Mouse (Mus musculus): ENCODE results near the gene Gm5065.

Gene Gm5065

GRCm38 (mm10) chr7:5350237-5350636 is at the start of gene Gm5065:
Gm5065 (plus strand) TSS chr7:5350537.
- no peak for DNase-seq (ENCODE audit: low spot score in 2 of 2)

GRCm38 (mm10) chr7:5327511-5327910 is 22.8 kb upstream of the Gm5065 start:
- DNase-seq (ENCODE audit: low spot score in 2 of 2): no peak

- no peak for DNase-seq (ENCODE audit: low spot score in 2 of 2)
Observed at GRCm38 (mm10) chr7:5350935-5351334, 598 bp downstream of the Gm5065 start, which contains the start of gene Nlrp2. Nlrp2 (minus strand) TSS chr7:5351035.

- DNase-seq (ENCODE audit: low spot score in 2 of 2): no peak
Observed at GRCm38 (mm10) chr7:5363599-5363998, 13.3 kb downstream of the Gm5065 start.

- no peak for DNase-seq (ENCODE audit: low spot score in 2 of 2)
Observed at GRCm38 (mm10) chr7:5366724-5367123, 16.4 kb downstream of the Gm5065 start.

GRCm38 (mm10) chr7:5406201-5406600 is 55.9 kb downstream of the Gm5065 start:
- DNase-seq (ENCODE audit: low spot score in 2 of 2): no peak

Data from thymus, postnatal 10 days (tissue).